Mouse (Mus musculus) kidney, embryonic 15.5 days (tissue): Measurements from ENCODE around the gene Ppp1r12b. TPM values are rescaled to one million over a fixed set of nuclear protein-coding genes. Genes with fewer than 3 reads are reported as not detected.
A peak's percentile ranks its signal among the peaks of the same experiment; 100 is the strongest.

Experiments used
- ATAC-seq: fragments of 200-750 bp; cut with Nextera tagmentation; replicated peaks from 2 replicates; pipeline ENCODE4 v1.8.0; 2017; ENCODE audit warnings: moderate TSS enrichment; ENCODE audit not compliant: low FRiP score
- H3K27ac ChIP-seq: fragments of 300-500 bp; sonication (generic); 2 replicates; pipeline ENCODE4 v1.5.1; 2015; ENCODE audit warnings: mild to moderate bottlenecking, inconsistent platforms
- H3K27me3 ChIP-seq: fragments of 300-500 bp; sonication (generic); 2 replicates; pipeline ENCODE4 v1.6.1; 2015; ENCODE audit warnings: inconsistent platforms
- H3K36me3 ChIP-seq: fragments of 300-500 bp; sonication (generic); 2 replicates; pipeline ENCODE4 v1.6.1; 2015; ENCODE audit warnings: inconsistent platforms
- H3K4me1 ChIP-seq: fragments of 300-500 bp; sonication (generic); 2 replicates; pipeline ENCODE4 v1.6.1; 2015; ENCODE audit warnings: inconsistent platforms
- H3K4me2 ChIP-seq: fragments of 300-500 bp; sonication (generic); 2 replicates; pipeline ENCODE4 v1.6.1; 2015; ENCODE audit warnings: moderate library complexity, mild to moderate bottlenecking, inconsistent platforms
- H3K4me3 ChIP-seq: fragments of 300-500 bp; sonication (generic); replicated peaks from 2 replicates; pipeline ENCODE4 v1.5.1; 2015; ENCODE audit warnings: mild to moderate bottlenecking, inconsistent platforms
- H3K9ac ChIP-seq: fragments of 300-500 bp; sonication (generic); 2 replicates; pipeline ENCODE4 v1.6.1; 2015; ENCODE audit warnings: mild to moderate bottlenecking, inconsistent platforms
- H3K9me3 ChIP-seq: fragments of 300-500 bp; sonication (generic); replicated peaks from 2 replicates; pipeline ENCODE4 v1.6.1; 2016; ENCODE audit warnings: inconsistent platforms
- WGBS: fragments of 180-500 bp; shearing (Covaris S2); methylation state at CpG from one replicate; pipeline ENCODE4 v1.1.7; 2015; ENCODE audit warnings: mixed read lengths; 5-methylcytosine and 5-hydroxymethylcytosine counted together
- polyA plus RNA-seq: library from polyadenylated mRNA; unstranded; fragments of >200 nt; fragmentation: Nextera tagmentation; extraction: Ambion mirVana; gene quantifications from 2 replicates; pipeline ENCODE4 v1.2.1, GENCODE M21; 2015

Gene Ppp1r12b
- polyA plus RNA-seq, 1 experiment from 2014 or later = 6.7 TPM

DNA sequence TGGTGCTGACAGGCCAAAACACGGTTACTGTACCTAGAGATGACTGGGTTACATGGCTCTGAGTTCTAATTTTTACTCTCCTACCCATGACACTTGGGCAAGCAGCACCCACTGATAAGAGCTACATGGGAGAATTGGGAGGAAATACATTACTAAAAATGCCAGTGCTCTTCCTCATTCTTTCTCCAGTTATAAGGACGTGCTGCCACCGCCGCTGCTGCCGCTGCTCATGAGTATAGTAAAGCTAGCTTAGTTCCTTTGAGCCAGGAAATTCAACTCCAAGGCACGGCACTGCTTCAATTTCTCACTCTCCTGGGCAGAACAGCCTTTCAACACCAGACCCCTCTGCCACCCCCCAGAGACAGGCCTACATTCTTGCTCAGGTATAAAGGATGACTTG is 171.3 kb downstream of the Ppp1r12b start:
- Histone ChIP-seq H3K27me3 (no peaks in the 10 kb centered on the region), H3K27ac (no peak overlapping the region), H3K4me2 (no peak overlapping the region), H3K9ac (no peak overlapping the region), H3K9me3 (no peaks in the 10 kb centered on the region), H3K36me3 (no peaks in the 10 kb centered on the region), H3K4me1 (peaks cover 17% of the 10 kb centered on the region), H3K4me3 (no peak overlapping the region)
- no peak for ATAC-seq
- WGBS = 86% methylated on average over 6 of the region's 6 CpGs

- Histone ChIP-seq H3K9ac (no peak overlapping the region), H3K36me3 (no peaks in the 10 kb centered on the region), H3K4me1 (peaks cover 17% of the 10 kb centered on the region), H3K9me3 (no peaks in the 10 kb centered on the region), H3K27ac (no peak overlapping the region), H3K4me3 (no peak overlapping the region), H3K4me2 (no peak overlapping the region), H3K27me3 (no peaks in the 10 kb centered on the region)
- no peak for ATAC-seq
- WGBS = 82% methylated on average over 4 of the region's 4 CpGs
Observed at GRCm38 (mm10) chr1:134783958-134784357, 171.8 kb downstream of the Ppp1r12b start.

GRCm38 (mm10) chr1:134782797-134783196 is 172.9 kb downstream of the Ppp1r12b start:
- Histone ChIP-seq H3K9me3 (no peaks in the 10 kb centered on the region), H3K27ac (no peak overlapping the region), H3K36me3 (no peaks in the 10 kb centered on the region), H3K27me3 (no peaks in the 10 kb centered on the region), H3K4me3 (no peak overlapping the region), H3K9ac (no peak overlapping the region), H3K4me1 (peaks cover 17% of the 10 kb centered on the region), H3K4me2 (no peak overlapping the region)
- no peak for ATAC-seq
- 72% methylated on average over 5 of the region's 5 CpGs for WGBS

DNA sequence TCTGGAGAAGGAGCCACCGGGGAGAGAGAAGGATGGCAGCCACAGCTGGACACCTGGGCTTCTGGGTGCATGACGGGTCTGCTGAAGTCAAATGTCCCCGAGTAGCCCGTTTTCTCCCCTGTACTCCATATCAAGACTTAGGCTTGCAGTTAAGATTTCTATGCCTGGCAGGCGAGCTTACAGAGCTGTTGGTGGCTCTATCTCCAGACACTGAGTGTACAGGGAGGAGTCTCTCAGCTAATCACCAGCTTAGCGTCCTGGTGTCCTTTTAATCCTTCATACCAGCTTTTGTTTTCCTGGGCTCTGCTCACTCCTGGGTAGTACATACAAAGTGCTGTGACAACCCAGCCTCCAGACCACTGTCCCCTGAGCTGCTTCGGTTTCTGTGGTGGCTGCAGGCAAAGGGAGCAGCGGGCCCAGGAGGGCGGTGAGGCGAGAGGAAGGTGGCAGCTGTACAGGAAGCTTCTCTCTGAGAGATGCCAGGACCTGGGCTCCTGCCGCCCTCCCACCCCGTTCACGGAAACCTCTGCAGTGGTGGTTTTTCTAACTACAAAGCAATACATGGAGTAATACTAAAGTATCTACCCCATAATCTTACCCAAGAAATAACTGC is 177.7 kb downstream of the Ppp1r12b start:
- 67% methylated on average over 13 of the region's 13 CpGs for WGBS
- Histone ChIP-seq H3K4me2 (no peak overlapping the region), H3K9me3 (no peaks in the 10 kb centered on the region), H3K9ac (no peak overlapping the region), H3K4me1 (peaks cover 49% of the 10 kb centered on the region), H3K27ac (peak overlapping the region; percentile 43), H3K27me3 (no peaks in the 10 kb centered on the region), H3K4me3 (no peak overlapping the region), H3K36me3 (no peaks in the 10 kb centered on the region)
- no peak for ATAC-seq

DNA sequence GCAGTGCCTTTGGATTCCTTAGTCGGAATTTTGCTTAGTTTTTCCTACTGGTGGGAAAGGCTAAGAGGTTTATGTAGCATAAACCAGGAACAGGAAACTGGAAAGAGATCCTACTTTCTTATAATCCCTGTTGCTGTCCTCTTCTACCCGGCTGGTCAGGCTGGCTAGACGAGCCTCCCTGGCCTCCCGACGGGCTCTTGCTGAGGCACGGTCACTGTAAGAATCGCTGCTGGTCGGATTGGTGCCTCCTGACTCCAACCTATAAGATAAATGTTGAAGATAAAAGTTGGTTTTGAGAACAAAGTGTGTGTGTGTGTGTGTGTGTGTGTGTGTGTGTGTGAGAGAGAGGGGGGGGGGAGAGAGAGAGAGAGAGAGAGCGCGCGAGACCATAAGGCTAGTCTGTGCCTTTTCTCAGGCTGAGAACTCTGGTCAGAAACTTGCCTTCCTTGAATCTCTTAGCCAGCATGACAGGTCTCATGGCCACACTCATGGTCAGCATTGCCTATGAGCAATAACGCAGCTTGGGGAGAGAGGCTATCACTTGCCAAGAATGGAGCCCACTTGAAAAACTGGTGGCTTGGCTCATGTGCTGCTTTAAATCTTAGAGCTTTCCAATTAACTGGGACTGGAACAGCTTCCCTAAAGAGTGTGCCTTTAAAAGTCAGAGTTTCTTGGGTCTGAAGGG is 178.4 kb downstream of the Ppp1r12b start:
- no peak overlapping the region for H3K9ac ChIP-seq
- H3K27ac ChIP-seq = peak overlapping the region; percentile 43
- no peaks in the 10 kb centered on the region for H3K9me3 ChIP-seq
- peaks cover 51% of the 10 kb centered on the region for H3K4me1 ChIP-seq
- 70% methylated on average over 12 of the region's 12 CpGs for WGBS
- no peaks in the 10 kb centered on the region for H3K36me3 ChIP-seq
- H3K4me2 ChIP-seq = no peak overlapping the region
- H3K4me3 ChIP-seq = no peak overlapping the region
- ATAC-seq = no peak
- no peaks in the 10 kb centered on the region for H3K27me3 ChIP-seq

DNA sequence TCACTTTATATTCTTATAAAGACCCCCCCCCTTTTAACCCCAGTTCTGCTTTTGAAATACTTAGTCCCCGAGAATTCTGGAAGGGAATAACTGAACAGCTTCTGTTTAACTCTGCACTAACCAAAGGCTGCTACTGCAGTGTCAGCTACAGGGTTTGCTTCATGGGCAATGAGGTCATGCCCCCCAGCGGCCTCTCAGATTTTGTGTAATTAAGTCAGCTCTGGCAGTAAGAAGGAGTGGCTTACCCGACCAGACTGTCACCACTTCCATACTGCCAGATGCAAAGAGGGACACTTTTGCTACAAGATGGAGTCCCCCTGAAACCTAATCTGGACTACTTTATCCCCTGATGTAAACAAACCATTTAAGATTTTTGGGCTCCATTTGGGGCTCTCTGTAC is 180.1 kb downstream of the Ppp1r12b start:
- Histone ChIP-seq H3K9me3 (no peaks in the 10 kb centered on the region), H3K36me3 (no peaks in the 10 kb centered on the region), H3K27me3 (no peaks in the 10 kb centered on the region), H3K4me2 (no peak overlapping the region), H3K4me1 (peaks cover 63% of the 10 kb centered on the region), H3K9ac (no peak overlapping the region), H3K27ac (peak overlapping the region; percentile 92), H3K4me3 (no peak overlapping the region)
- no peak for ATAC-seq
- 34% methylated on average over 3 of the region's 3 CpGs for WGBS

DNA sequence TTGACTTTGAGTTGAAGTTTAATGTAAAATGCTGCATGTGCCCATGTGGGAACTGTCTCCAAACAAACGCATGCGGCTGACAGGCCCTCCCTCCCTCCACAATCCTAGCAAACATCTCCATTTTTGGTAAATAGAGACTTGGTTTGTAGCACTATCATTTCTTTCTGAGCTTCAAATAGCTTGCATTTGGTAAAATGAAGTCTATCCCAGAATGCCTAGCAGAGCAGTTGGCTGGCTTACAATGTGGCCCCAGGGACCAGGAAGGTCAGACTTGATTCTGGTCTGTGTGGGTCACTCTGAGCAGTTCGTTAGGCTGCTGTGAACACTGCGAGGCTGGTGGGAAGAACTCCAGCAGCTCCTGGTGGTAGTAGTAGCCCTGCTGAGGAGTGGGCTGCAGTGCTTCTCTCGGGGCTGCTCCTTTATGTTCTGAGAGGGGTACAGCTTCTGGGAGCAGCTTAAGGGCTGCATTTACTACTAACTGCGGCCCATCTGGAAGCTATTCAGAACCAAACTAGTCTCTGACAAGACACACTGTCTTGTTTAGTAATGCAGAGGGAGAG is 180.9 kb downstream of the Ppp1r12b start:
- peaks cover 63% of the 10 kb centered on the region for H3K4me1 ChIP-seq

GRCm38 (mm10) chr1:134774247-134774646 is 181.5 kb downstream of the Ppp1r12b start:
- H3K27ac ChIP-seq = peak overlapping the region; percentile 92
- H3K4me2 ChIP-seq = no peak overlapping the region
- H3K4me1 ChIP-seq = peaks cover 63% of the 10 kb centered on the region
- 62% methylated on average over 2 of the region's 2 CpGs for WGBS
- H3K9ac ChIP-seq = 0 out of 2 replicates have a peak overlapping the region, but pooled peaks have one; percentile 3
- peak; percentile 50; the same call in 1 of the 2 replicates for ATAC-seq
- no peaks in the 10 kb centered on the region for H3K9me3 ChIP-seq
- no peaks in the 10 kb centered on the region for H3K27me3 ChIP-seq
- no peak overlapping the region for H3K4me3 ChIP-seq
- no peaks in the 10 kb centered on the region for H3K36me3 ChIP-seq

More for the DNA sequence above, 180.9 kb downstream of the Ppp1r12b start:
- WGBS = 38% methylated on average over 6 of the region's 6 CpGs
- ATAC-seq = peak; percentile 66; the same call in 1 of the 2 replicates
- Histone ChIP-seq H3K9ac (no peak overlapping the region), H3K36me3 (no peaks in the 10 kb centered on the region), H3K9me3 (no peaks in the 10 kb centered on the region), H3K27me3 (no peaks in the 10 kb centered on the region), H3K27ac (peak overlapping the region; percentile 92), H3K4me3 (no peak overlapping the region), H3K4me2 (no peak overlapping the region)

DNA sequence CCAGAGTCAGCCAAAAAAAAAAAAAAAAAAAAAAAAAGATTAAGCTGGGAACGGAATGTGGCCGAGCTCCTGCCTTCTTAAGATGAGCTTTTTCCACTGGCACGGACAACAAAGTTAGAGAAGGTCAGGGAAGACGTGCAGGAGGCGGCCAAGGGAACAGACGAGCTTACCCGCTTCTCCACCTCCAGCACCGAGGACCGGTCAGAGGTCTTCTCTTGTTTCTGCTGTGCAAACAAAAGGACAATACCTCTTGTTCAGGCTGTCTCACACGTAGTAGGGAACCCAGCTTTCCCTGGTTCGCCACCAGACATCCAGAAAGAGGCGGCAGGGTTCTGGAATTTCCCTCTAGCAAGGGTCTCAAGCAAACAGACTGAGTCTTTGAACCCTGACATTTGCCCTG is 182.5 kb downstream of the Ppp1r12b start:
- Histone ChIP-seq H3K27ac (peak overlapping the region; percentile 92), H3K9ac (no peak overlapping the region), H3K4me3 (no peak overlapping the region), H3K4me2 (no peak overlapping the region), H3K36me3 (peaks cover 7% of the 10 kb centered on the region; the same call in 1 of the 2 replicates), H3K4me1 (peaks cover 62% of the 10 kb centered on the region), H3K9me3 (no peaks in the 10 kb centered on the region), H3K27me3 (no peaks in the 10 kb centered on the region)
- no peak for ATAC-seq
- 32% methylated on average over 12 of the region's 12 CpGs for WGBS

GRCm38 (mm10) chr1:134772821-134773220 is 182.9 kb downstream of the Ppp1r12b start:
- no peak overlapping the region for H3K9ac ChIP-seq
- no peaks in the 10 kb centered on the region for H3K9me3 ChIP-seq
- no peak for ATAC-seq
- H3K4me3 ChIP-seq = no peak overlapping the region
- peaks cover 58% of the 10 kb centered on the region for H3K4me1 ChIP-seq
- no peak overlapping the region for H3K4me2 ChIP-seq
- peak overlapping the region; percentile 92 for H3K27ac ChIP-seq
- H3K36me3 ChIP-seq = peaks cover 11% of the 10 kb centered on the region; the same call in 1 of the 2 replicates
- no peaks in the 10 kb centered on the region for H3K27me3 ChIP-seq
- WGBS = 76% methylated on average over 3 of the region's 3 CpGs

GRCm38 (mm10) chr1:134771999-134772398 is 183.7 kb downstream of the Ppp1r12b start:
- H3K27me3 ChIP-seq = no peaks in the 10 kb centered on the region

DNA sequence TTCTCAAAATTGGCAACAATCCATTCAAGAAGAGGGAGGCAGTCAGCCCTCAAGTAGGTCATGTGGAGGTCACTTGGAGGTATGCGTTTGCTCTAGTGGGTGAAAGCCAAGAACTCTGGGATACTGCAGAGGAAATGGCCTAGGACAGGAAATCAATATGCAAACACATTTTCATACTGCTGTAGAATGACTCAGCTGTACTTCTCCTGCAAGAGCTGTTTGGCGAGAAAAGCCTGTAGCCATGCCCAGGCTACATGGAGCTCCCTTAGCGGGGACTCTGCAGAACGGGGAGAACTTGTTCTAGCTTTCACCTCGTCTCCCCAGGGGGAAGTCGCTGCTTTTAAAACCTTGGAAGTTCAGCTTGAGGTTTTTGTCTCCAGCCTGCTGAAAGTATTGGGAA is 184.4 kb downstream of the Ppp1r12b start:
- H3K27me3 ChIP-seq = no peaks in the 10 kb centered on the region
- H3K9me3 ChIP-seq = no peaks in the 10 kb centered on the region
- 55% methylated on average over 6 of the region's 6 CpGs for WGBS
- no peak overlapping the region for H3K4me3 ChIP-seq
- peak overlapping the region; percentile 92 for H3K27ac ChIP-seq
- peaks cover 47% of the 10 kb centered on the region for H3K4me1 ChIP-seq
- peaks cover 15% of the 10 kb centered on the region; the same call in 1 of the 2 replicates for H3K36me3 ChIP-seq
- ATAC-seq = 0 out of 2 replicates have a peak, but pooled peaks have one; percentile 19
- H3K4me2 ChIP-seq = no peak overlapping the region
- no peak overlapping the region for H3K9ac ChIP-seq

More at GRCm38 (mm10) chr1:134771999-134772398, 183.7 kb downstream of the Ppp1r12b start:
- Histone ChIP-seq H3K9me3 (no peaks in the 10 kb centered on the region), H3K27ac (peak overlapping the region; percentile 92), H3K4me2 (no peak overlapping the region), H3K4me1 (peaks cover 50% of the 10 kb centered on the region), H3K4me3 (no peak overlapping the region), H3K9ac (no peak overlapping the region), H3K36me3 (peaks cover 15% of the 10 kb centered on the region; the same call in 1 of the 2 replicates)
- no peak for ATAC-seq
- WGBS = 82% methylated on average over 7 of the region's 7 CpGs
